Mouse (Mus musculus) megakaryocyte, embryonic 14.5 days (primary cell): Measurements from ENCODE around the gene Notum. TPM values are rescaled to one million over a fixed set of nuclear protein-coding genes. Genes with fewer than 3 reads are reported as not detected.

ENCODE experiments used
- H3K27me3 ChIP-seq: replicated peaks from 2 replicates; pipeline ENCODE3; 2012; ENCODE audit warnings: inconsistent platforms
- H3K36me3 ChIP-seq: replicated peaks from 2 replicates; pipeline ENCODE3; 2012; ENCODE audit warnings: low read length, inconsistent platforms, mixed read lengths
- H3K4me1 ChIP-seq: 2 replicates; pipeline ENCODE4 v1.6.1; 2012; ENCODE audit warnings: inconsistent platforms
- H3K4me3 ChIP-seq: replicated peaks from 2 replicates; pipeline ENCODE3; 2012; ENCODE audit warnings: moderate library complexity, mild to moderate bottlenecking, inconsistent platforms
- H3K9me3 ChIP-seq: 2 replicates; pipeline ENCODE4 v1.6.1; 2012; ENCODE audit warnings: inconsistent platforms
- FLI1 ChIP-seq: IDR thresholded peaks from 2 replicates; pipeline ENCODE4 v1.6.1; 2012; ENCODE audit warnings: low read length, inconsistent platforms, mixed read lengths
- GATA1 ChIP-seq: IDR thresholded peaks from 3 replicates; pipeline ENCODE4 v1.6.1; 2012; ENCODE audit warnings: mixed read lengths, low read length, inconsistent platforms, borderline replicate concordance
- polyA plus RNA-seq: library from polyadenylated mRNA; stranded (reverse); fragments of >175 nt; gene quantifications from 2 replicates; pipeline ENCODE4 v1.2.3, GENCODE M21; 2012; ENCODE audit warnings: low replicate concordance; ENCODE audit not compliant: insufficient read depth

Gene Notum
- polyA plus RNA-seq, 1 experiment = 0.46 TPM

DNA sequence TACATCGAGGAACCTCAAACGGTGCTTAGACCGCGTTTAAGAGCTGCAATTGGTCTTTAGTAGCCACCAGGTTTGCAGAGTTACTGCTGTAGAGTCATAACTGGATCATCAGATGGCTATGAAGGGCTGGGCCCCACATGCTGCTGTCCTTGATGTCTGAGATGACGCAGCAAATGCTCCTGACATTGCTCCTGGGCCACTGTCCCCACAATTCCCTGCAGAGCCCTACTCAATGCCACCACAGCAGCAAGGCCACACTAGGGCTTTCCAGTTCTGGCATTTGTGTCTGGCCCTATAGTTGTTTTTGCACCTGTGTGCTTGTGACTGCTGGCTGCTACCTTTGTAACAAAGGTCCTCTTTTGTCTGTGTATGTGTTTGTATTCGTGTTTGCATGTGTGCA, 38.2 kb downstream of the Notum start:
- TF ChIP-seq GATA1 (no peak), FLI1 (no peak)
- no peaks in the 10 kb centered on the region for H3K9me3 ChIP-seq
- H3K27me3 ChIP-seq = no peaks in the 10 kb centered on the region
- peaks cover 88% of the 10 kb centered on the region for H3K36me3 ChIP-seq
- H3K4me1 ChIP-seq = peaks cover 89% of the 10 kb centered on the region
- H3K4me3 ChIP-seq = peak overlapping the region; percentile 6

DNA sequence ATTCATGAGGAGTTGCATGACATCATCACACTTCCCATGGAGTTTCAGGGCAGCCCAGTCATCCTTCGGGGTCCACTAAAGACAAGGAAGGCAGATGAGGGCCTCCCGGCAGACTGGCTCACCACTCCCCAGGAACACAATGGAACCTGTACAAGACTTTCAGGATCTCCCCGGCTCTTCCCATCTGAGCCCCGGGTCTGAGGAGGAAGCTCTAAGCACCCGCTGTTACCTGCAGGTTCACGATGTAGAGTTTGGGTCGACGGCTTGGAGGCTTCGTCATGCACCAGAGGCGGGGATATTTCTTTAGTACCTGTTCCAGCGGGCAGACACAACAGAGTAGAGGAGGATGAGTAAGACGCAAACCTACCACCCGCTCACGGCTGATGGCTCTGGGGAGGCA, 40.8 kb downstream of the Notum start:
- TF ChIP-seq FLI1 = no peak
- Histone ChIP-seq H3K4me1 (peaks cover 84% of the 10 kb centered on the region), H3K4me3 (peak overlapping the region; percentile 29), H3K27me3 (no peaks in the 10 kb centered on the region), H3K9me3 (no peaks in the 10 kb centered on the region), H3K36me3 (peaks cover 78% of the 10 kb centered on the region)

DNA sequence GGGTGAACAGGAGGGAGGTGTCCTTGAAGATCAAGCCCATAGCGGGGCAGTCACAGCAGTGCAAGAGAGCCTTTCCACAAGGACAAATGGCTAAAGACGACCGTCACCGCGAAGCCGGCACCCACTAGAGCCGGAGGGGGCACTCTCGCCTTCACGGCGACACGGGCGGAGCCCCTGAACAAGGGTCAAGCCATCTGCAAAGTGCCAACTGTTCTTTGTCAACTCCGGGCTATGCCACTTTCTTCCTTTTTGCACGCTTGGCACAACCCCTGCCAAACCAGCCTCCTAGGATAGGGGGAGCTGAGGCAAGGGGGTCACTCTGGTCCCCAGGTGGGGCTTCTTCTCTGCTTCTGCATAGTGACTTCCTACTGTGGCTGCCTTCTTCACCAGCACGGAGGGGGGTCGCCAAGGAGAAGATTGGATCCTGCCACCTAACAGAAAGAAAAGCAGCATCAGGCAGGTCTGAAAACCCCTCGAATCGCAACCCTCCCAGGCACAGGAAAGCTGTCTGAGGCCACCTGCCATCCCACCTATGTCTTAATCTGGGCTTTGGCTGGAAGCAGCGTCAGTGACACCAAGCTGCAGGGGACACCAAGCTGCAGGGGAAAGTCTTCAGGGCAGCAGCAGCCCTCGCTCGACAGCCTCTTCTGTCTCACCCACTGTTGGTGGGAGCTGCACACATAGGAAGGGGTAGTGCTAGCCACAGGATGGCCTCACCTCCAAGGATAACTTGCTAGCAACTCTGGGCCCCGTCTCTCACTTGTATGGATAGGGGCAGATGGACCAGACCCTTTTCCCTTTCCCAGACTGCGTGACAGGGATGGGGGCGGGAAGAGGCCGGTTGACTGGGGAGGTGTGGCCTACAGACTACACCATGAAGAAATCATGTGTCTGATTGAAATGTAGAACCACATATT, 42.1 kb downstream of the Notum start:
- Histone ChIP-seq H3K4me3 (peak overlapping the region; percentile 53), H3K27me3 (no peaks in the 10 kb centered on the region), H3K9me3 (no peaks in the 10 kb centered on the region), H3K36me3 (peaks cover 86% of the 10 kb centered on the region), H3K4me1 (peaks cover 85% of the 10 kb centered on the region)
- no peak for TF ChIP-seq FLI1
- TF ChIP-seq GATA1 = no peak

DNA sequence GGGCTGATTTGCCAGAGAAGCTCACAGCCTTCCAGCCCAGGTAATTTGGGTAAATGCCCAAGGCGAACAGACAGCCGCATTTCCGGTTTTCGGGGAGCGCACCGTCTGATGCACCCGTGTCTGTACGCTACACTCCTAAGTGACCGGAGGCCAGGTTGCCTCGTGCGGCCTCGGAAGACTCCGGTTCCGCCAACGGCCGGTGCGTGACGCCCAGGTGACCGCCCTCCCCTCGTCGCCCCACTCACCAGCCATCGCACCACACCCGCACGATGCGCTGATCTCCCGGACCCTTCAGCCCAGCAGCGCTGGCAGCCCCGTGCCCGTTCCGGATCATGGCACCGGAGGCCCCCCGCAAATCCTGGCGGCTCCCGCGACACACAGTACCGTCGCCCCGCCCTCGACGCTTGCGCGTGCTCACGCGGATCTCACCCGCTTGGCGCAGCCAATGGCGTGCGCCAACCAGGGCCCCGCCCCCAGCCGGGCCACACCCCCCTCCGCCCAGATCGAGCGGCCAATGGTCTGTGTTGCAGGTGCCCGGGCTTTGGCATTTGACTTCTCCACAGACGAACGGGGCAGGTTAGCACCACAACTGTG, 43.4 kb downstream of the Notum start, which contains the start of gene Pcyt2:
Pcyt2 (minus strand) TSS at position 418 of the 594 bp plus-strand sequence.
- Histone ChIP-seq H3K4me1 (peaks cover 85% of the 10 kb centered on the region), H3K9me3 (no peaks in the 10 kb centered on the region), H3K36me3 (peaks cover 86% of the 10 kb centered on the region), H3K27me3 (no peaks in the 10 kb centered on the region), H3K4me3 (peak within 1 kb of the TSS; percentile 97)
- TF ChIP-seq FLI1 (no peak), GATA1 (no peak)

DNA sequence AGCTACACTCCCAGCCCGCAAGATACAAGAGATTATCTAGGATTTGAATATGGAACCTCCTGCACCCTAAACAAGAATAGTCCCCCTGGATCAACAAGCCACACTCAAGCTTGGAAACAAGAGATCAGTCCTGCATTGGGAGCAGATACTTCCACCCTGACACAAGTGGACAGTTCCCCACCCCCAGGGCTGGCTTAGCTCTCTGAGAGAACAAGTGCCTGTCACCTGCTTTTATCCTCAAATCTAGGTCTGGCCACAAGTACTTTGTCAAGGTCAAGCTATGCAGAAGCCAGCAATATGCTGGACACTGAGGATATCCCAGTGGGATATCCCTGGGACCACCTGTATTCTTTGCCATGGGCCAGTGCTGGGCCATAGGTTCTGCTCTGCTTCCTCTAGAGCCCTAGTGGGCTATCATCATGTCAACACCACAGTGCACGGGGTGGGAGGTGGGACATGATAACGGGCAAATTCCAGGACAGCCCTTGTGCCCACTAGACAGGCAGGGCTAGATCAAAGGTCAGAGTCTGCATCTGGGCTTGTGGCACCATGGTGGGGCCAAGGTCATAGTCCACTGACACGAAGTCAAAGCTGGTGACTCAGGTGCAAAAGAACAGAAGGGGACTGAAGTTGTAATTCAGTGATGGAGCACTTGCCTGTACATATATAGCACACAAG, 44.2 kb downstream of the Notum start:
- no peak for TF ChIP-seq GATA1
- TF ChIP-seq FLI1 = no peak
- Histone ChIP-seq H3K9me3 (no peaks in the 10 kb centered on the region), H3K4me1 (peaks cover 85% of the 10 kb centered on the region), H3K36me3 (peaks cover 86% of the 10 kb centered on the region), H3K4me3 (peak overlapping the region; percentile 97), H3K27me3 (no peaks in the 10 kb centered on the region)

DNA sequence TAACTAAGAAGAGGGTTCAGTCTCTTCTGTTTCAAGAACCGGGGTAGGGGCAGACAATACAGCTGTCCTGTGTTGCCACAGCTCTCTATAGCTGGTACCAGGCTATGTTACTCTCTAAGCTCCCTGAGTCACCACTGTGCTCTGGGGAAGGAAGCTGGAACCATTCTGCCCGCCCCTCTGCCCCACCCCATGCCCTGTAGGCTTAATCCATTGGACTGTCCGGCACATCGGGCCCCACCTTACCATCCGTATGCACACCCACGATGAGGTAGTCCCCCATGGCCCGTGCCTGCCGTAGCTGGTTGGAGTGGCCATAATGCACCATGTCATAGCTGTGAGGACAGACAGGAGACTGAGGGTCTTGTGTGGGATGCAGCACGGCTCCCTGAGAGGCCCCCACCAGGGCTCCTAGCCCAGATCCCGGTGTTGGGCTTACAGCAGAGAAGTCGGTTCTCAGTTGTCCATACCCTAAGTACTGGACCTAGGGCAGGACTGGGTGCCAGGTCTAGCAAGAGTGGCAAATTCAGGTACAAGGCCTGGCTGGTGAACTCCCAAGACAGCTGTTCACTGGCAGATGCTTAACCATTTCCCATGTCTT, 45.3 kb downstream of the Notum start:
- peaks cover 86% of the 10 kb centered on the region for H3K36me3 ChIP-seq
- H3K27me3 ChIP-seq = no peaks in the 10 kb centered on the region
- peak overlapping the region; percentile 88 for H3K4me3 ChIP-seq
- H3K9me3 ChIP-seq = no peaks in the 10 kb centered on the region
- H3K4me1 ChIP-seq = peaks cover 87% of the 10 kb centered on the region
- no peak for TF ChIP-seq FLI1
- TF ChIP-seq GATA1 = no peak

DNA sequence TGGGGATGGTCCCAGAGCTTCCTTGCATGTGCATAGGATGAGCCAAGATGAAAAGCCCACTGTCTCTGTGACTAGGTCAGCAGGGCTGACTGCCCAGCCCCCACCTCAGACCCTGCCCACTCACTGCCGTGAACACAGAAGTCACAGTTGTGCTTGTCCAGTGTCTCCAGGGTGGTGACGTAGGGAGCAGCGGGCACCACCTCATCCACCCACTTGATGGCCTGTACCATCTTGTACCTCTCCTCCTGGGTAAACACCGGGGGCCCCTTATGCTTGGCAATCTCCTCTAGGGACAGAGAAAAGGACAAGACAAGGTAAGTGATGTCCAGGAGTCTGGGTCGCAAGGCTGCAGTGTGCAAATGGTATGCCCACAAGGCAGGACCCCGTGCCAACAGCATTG, 45.8 kb downstream of the Notum start:
- Histone ChIP-seq H3K36me3 (peaks cover 86% of the 10 kb centered on the region), H3K4me1 (peaks cover 86% of the 10 kb centered on the region)
- TF ChIP-seq GATA1 (no peak), FLI1 (no peak)

DNA sequence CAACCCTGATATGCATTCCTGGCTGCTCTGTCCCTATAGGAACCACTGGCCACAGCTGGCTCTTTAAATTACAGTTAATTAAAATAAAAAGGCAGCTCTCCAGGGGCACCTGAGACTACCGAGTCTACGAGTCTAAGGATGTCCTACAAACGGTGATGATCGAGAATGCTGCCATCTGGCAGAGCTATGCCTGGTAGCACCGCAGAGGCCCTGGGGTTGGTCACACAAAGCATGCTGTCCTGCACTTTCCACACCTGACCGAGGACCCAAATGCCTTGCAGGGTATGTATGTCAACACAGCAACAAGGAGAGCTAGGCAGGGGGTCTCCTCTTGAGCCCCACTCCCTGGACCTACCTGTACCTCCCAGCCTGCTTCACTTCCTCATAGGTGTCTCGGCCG, 47.0 kb downstream of the Notum start:
- peaks cover 85% of the 10 kb centered on the region for H3K4me1 ChIP-seq

More for the DNA sequence above, 45.8 kb downstream of the Notum start:
- Histone ChIP-seq H3K27me3 (no peaks in the 10 kb centered on the region), H3K9me3 (no peaks in the 10 kb centered on the region), H3K4me3 (peak overlapping the region; percentile 88)

DNA sequence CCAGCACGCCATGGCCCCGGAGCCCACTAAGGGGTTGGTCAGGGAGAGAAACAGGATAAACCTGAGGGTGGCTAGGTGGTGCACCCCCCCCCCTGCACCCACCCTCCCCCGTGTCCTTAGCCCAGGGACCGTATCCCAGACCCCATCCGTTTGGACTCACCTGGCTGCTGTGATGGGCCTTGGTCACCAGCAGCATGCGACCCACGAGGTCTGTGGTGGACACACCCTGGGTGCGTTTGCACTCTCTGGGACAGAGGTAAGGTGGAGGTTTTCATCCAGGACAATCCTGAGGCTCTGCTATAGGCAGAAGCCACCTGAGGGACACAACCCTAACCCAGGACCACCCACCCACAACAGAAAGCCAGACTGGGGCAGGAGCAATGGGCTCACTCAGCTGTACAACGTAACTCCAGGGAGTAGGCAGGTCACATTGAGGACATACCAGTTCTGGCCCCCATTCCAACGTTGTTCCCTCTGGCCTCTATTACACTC, 47.4 kb downstream of the Notum start:
- TF ChIP-seq GATA1 = no peak
- TF ChIP-seq FLI1 = no peak
- Histone ChIP-seq H3K4me1 (peaks cover 85% of the 10 kb centered on the region), H3K4me3 (no peak overlapping the region), H3K27me3 (no peaks in the 10 kb centered on the region), H3K36me3 (peaks cover 84% of the 10 kb centered on the region), H3K9me3 (no peaks in the 10 kb centered on the region)

More for the DNA sequence above, 47.0 kb downstream of the Notum start:
- H3K36me3 ChIP-seq = peaks cover 84% of the 10 kb centered on the region
- H3K27me3 ChIP-seq = no peaks in the 10 kb centered on the region
- TF ChIP-seq GATA1 = no peak
- TF ChIP-seq FLI1 = no peak
- H3K9me3 ChIP-seq = no peaks in the 10 kb centered on the region
- no peak overlapping the region for H3K4me3 ChIP-seq
